Mouse (Mus musculus): ENCODE results near the gene Nme3.

Nme3 gene

GRCm38 (mm10) chr17:24896241-24896992 lies at the start of gene Nme3:
TSS of gene Nme3 (plus strand) at chr17:24896500.
- in situ Hi-C loops (cut with MboI, MseI), result no loop called here

- in situ Hi-C loops (cut with MboI, MseI), result no loop called here
Measured at GRCm38 (mm10) chr17:24847386-24847785, 48.9 kb upstream of the Nme3 start.

- in situ Hi-C loops (cut with MboI, MseI), result no loop called here
Measured at GRCm38 (mm10) chr17:24848600-24849031, 47.7 kb upstream of the Nme3 start.

GRCm38 (mm10) chr17:24849733-24850064 lies 46.6 kb upstream of the Nme3 start:
- in situ Hi-C loops (cut with MboI, MseI), result no loop called here

GRCm38 (mm10) chr17:24850065-24850772 lies 46.1 kb upstream of the Nme3 start, which contains the start of gene Fahd1:
TSS of gene Fahd1 (minus strand) at chr17:24850364.
- in situ Hi-C loops (cut with MboI, MseI), result no loop called here

- in situ Hi-C loops (cut with MboI, MseI), result no loop called here
Measured at GRCm38 (mm10) chr17:24850773-24851127, 45.5 kb upstream of the Nme3 start.

- in situ Hi-C loops (cut with MboI, MseI), result no loop called here
Measured at GRCm38 (mm10) chr17:24851381-24852125, 44.7 kb upstream of the Nme3 start.

GRCm38 (mm10) chr17:24855838-24856464 lies 40.3 kb upstream of the Nme3 start:
- in situ Hi-C loops (cut with MboI, MseI), result no loop called here

GRCm38 (mm10) chr17:24856589-24856988 lies 39.7 kb upstream of the Nme3 start:
- in situ Hi-C loops (cut with MboI, MseI), result no loop called here

GRCm38 (mm10) chr17:24857831-24858470 lies 38.3 kb upstream of the Nme3 start:
- in situ Hi-C loops (cut with MboI, MseI), result no loop called here

GRCm38 (mm10) chr17:24858967-24859366 lies 37.3 kb upstream of the Nme3 start:
- in situ Hi-C loops (cut with MboI, MseI), result no loop called here

GRCm38 (mm10) chr17:24860076-24860475 lies 36.2 kb upstream of the Nme3 start:
- in situ Hi-C loops (cut with MboI, MseI), result no loop called here

GRCm38 (mm10) chr17:24861785-24862184 lies 34.5 kb upstream of the Nme3 start:
- in situ Hi-C loops (cut with MboI, MseI), result no loop called here

GRCm38 (mm10) chr17:24865776-24866175 lies 30.5 kb upstream of the Nme3 start, which contains the start of gene Igfals:
TSS of gene Igfals (plus strand) at chr17:24865997.
- in situ Hi-C loops (cut with MboI, MseI), result no loop called here

GRCm38 (mm10) chr17:24867914-24868313 lies 28.4 kb upstream of the Nme3 start:
- in situ Hi-C loops (cut with MboI, MseI), result no loop called here

- in situ Hi-C loops (cut with MboI, MseI), result no loop called here
Measured at GRCm38 (mm10) chr17:24873695-24874404, 22.4 kb upstream of the Nme3 start.

GRCm38 (mm10) chr17:24874405-24874745 lies 21.9 kb upstream of the Nme3 start:
- in situ Hi-C loops (cut with MboI, MseI), result no loop called here

- in situ Hi-C loops (cut with MboI, MseI), result no loop called here
Measured at GRCm38 (mm10) chr17:24874989-24875388, 21.3 kb upstream of the Nme3 start.

- in situ Hi-C loops (cut with MboI, MseI), result no loop called here
Measured at GRCm38 (mm10) chr17:24877336-24878116, 18.8 kb upstream of the Nme3 start.

- in situ Hi-C loops (cut with MboI, MseI), result no loop called here
Measured at GRCm38 (mm10) chr17:24878117-24878397, 18.2 kb upstream of the Nme3 start.
